Mouse (Mus musculus): Measurements from ENCODE around the gene Magt1. TPM values are rescaled to one million over a fixed set of nuclear protein-coding genes. Genes with fewer than 3 reads are reported as not detected.
"Not testable (repeated sequence)": the region's sequence is repeated elsewhere in the genome, so short reads cannot be mapped to it uniquely, and the experiment has no call there.

Gene Magt1
- polyA plus RNA-seq, 1 experiment from 2014 or later, result 42.2 TPM

- no peak for DNase-seq (ENCODE audit: extremely low spot score, low spot score)
- 0 out of 2 replicates have a peak, but pooled peaks cover under 1% of the 10 kb centered on the region for H3K9me3 ChIP-seq
- 35% methylated on average over 8 of the region's 8 CpGs for WGBS
- peak overlapping the region; percentile 98 for H3K27ac ChIP-seq
- no peaks in the 10 kb centered on the region for H3K27me3 ChIP-seq (ENCODE audit: poor library complexity, severe bottlenecking)
- peaks cover 2% of the 10 kb centered on the region; the same call in 1 of the 2 replicates for H3K4me1 ChIP-seq
- H3K36me3 ChIP-seq (replicated peaks), result peaks cover 22% of the 10 kb centered on the region
- H3K4me3 ChIP-seq, result peak overlapping the region; percentile 70
These were observed 82.1 kb downstream of the Magt1 start for GRCm38 (mm10) chrX:105929478-105930038.

- Histone ChIP-seq H3K27me3 (ENCODE audit: poor library complexity, severe bottlenecking) (no peaks in the 10 kb centered on the region), H3K4me1 (peaks cover 2% of the 10 kb centered on the region; the same call in 1 of the 2 replicates), H3K36me3 (replicated peaks) (peaks cover 27% of the 10 kb centered on the region), H3K4me3 (peak within 1 kb of the TSS; percentile 70), H3K27ac (peak within 1 kb of the TSS; percentile 98), H3K9me3 (peaks cover 7% of the 10 kb centered on the region; the same call in 1 of the 2 replicates)
- peak; percentile 80 for DNase-seq (ENCODE audit: extremely low spot score, low spot score)
- 21% methylated on average over 39 of the region's 42 CpGs for WGBS
These were observed 82.7 kb downstream of the Magt1 start, which contains the start of gene Atrx for GRCm38 (mm10) chrX:105928861-105929477. TSS of gene Atrx (minus strand) at chrX:105929403.

GRCm38 (mm10) chrX:105927941-105928860 is 83.5 kb downstream of the Magt1 start:
- Histone ChIP-seq H3K9me3 (peaks cover 13% of the 10 kb centered on the region; the same call in 1 of the 2 replicates), H3K4me3 (peak overlapping the region; percentile 70), H3K27ac (peak overlapping the region; percentile 98), H3K27me3 (ENCODE audit: poor library complexity, severe bottlenecking) (no peaks in the 10 kb centered on the region), H3K36me3 (replicated peaks) (peaks cover 35% of the 10 kb centered on the region), H3K4me1 (peaks cover 2% of the 10 kb centered on the region; the same call in 1 of the 2 replicates)
- DNase-seq (ENCODE audit: extremely low spot score, low spot score), result peak; percentile 48
- WGBS, result 20% methylated on average over 36 of the region's 69 CpGs

- peaks cover 18% of the 10 kb centered on the region for H3K9me3 ChIP-seq
- H3K27me3 ChIP-seq (ENCODE audit: poor library complexity, severe bottlenecking), result no peaks in the 10 kb centered on the region
- peaks cover 2% of the 10 kb centered on the region; the same call in 1 of the 2 replicates for H3K4me1 ChIP-seq
- no peak overlapping the region for H3K4me3 ChIP-seq
- no peak for DNase-seq (ENCODE audit: extremely low spot score, low spot score)
- H3K36me3 ChIP-seq (replicated peaks), result peaks cover 43% of the 10 kb centered on the region
- no peak overlapping the region for H3K27ac ChIP-seq
- 88% methylated on average over 12 of the region's 12 CpGs for WGBS
These were observed 85.5 kb downstream of the Magt1 start for GRCm38 (mm10) chrX:105926121-105926735.

- no peak overlapping the region for H3K27ac ChIP-seq
- H3K4me3 ChIP-seq, result no peak overlapping the region
- no peak for DNase-seq (ENCODE audit: extremely low spot score, low spot score)
- no peaks in the 10 kb centered on the region for H3K27me3 ChIP-seq (ENCODE audit: poor library complexity, severe bottlenecking)
- peaks cover 46% of the 10 kb centered on the region for H3K36me3 ChIP-seq (replicated peaks)
- peaks cover under 1% of the 10 kb centered on the region; the same call in 1 of the 2 replicates for H3K4me1 ChIP-seq
- WGBS, result 88% methylated on average over 5 of the region's 5 CpGs
- peaks cover 18% of the 10 kb centered on the region for H3K9me3 ChIP-seq
These were observed 87.2 kb downstream of the Magt1 start for GRCm38 (mm10) chrX:105924326-105925070.

- no peaks in the 10 kb centered on the region for H3K4me1 ChIP-seq
- H3K4me3 ChIP-seq, result no peak overlapping the region
- peaks cover 18% of the 10 kb centered on the region for H3K9me3 ChIP-seq
- peaks cover 52% of the 10 kb centered on the region for H3K36me3 ChIP-seq (replicated peaks)
- no peak for DNase-seq (ENCODE audit: extremely low spot score, low spot score)
- WGBS, result no CpG with 5 or more reads among the region's 1 CpGs
- H3K27me3 ChIP-seq (ENCODE audit: poor library complexity, severe bottlenecking), result no peaks in the 10 kb centered on the region
- no peak overlapping the region for H3K27ac ChIP-seq
These were observed 87.8 kb downstream of the Magt1 start for GRCm38 (mm10) chrX:105923896-105924295.

- not testable (repeated sequence) for DNase-seq (ENCODE audit: extremely low spot score, low spot score); H3K27me3 ChIP-seq (ENCODE audit: poor library complexity, severe bottlenecking); H3K4me3 ChIP-seq; H3K4me1 ChIP-seq; H3K27ac ChIP-seq
- H3K9me3 ChIP-seq, result peaks cover 18% of the 10 kb centered on the region
- WGBS, result 91% methylated on average over 7 of the region's 7 CpGs
- peaks cover 54% of the 10 kb centered on the region for H3K36me3 ChIP-seq (replicated peaks)
These were observed 88.7 kb downstream of the Magt1 start for GRCm38 (mm10) chrX:105922986-105923385.

GRCm38 (mm10) chrX:105921421-105921820 is 90.3 kb downstream of the Magt1 start:
- H3K9me3 ChIP-seq, result peaks cover 18% of the 10 kb centered on the region
- no peak overlapping the region for H3K4me3 ChIP-seq
- no peaks in the 10 kb centered on the region for H3K27me3 ChIP-seq (ENCODE audit: poor library complexity, severe bottlenecking)
- WGBS, result 98% methylated on average over 2 of the region's 2 CpGs
- H3K27ac ChIP-seq, result no peak overlapping the region
- H3K36me3 ChIP-seq (replicated peaks), result peaks cover 50% of the 10 kb centered on the region
- no peak for DNase-seq (ENCODE audit: extremely low spot score, low spot score)
- H3K4me1 ChIP-seq, result no peaks in the 10 kb centered on the region

Other genes starting within 250 kb of the Magt1 start
- gene Fgf16, start 247.6 kb downstream of the Magt1 start, polyA plus RNA-seq (2016; fragmentation: Nextera tagmentation; extraction: Ambion mirVana), result 0.09 TPM in 2 replicates
- gene Atrx, start 82.5 kb downstream of the Magt1 start, polyA plus RNA-seq (2016; fragmentation: Nextera tagmentation; extraction: Ambion mirVana), result 181 and 182 TPM in 2 replicates
- gene Cox7b, start 3.8 kb upstream of the Magt1 start, polyA plus RNA-seq (2016; fragmentation: Nextera tagmentation; extraction: Ambion mirVana), result 285 and 325 TPM in 2 replicates
- gene Atp7a, start 15.4 kb upstream of the Magt1 start, polyA plus RNA-seq (2016; fragmentation: Nextera tagmentation; extraction: Ambion mirVana), result 17.9 and 19.2 TPM in 2 replicates
- gene Tlr13, start 131.3 kb upstream of the Magt1 start, polyA plus RNA-seq (2016; fragmentation: Nextera tagmentation; extraction: Ambion mirVana), result 0.10 and 0.12 TPM in 2 replicates
- 622 and 624 TPM in 2 replicates for gene Pgk1, start 175.2 kb upstream of the Magt1 start, polyA plus RNA-seq (2016; fragmentation: Nextera tagmentation; extraction: Ambion mirVana)
- 8.1 and 8.8 TPM in 2 replicates for gene Taf9b, start 209.3 kb upstream of the Magt1 start, polyA plus RNA-seq (2016; fragmentation: Nextera tagmentation; extraction: Ambion mirVana)
- not detected in 2 replicates for gene Fnd3c2, start 243.5 kb upstream of the Magt1 start, polyA plus RNA-seq (2016; fragmentation: Nextera tagmentation; extraction: Ambion mirVana)